Mouse (Mus musculus) G1E-ER4 (cell line): Measurements from ENCODE around the gene Zfp142. TPM values are rescaled to one million over a fixed set of nuclear protein-coding genes. Genes with fewer than 3 reads are reported as not detected.

Experiments used
- GATA1 ChIP-seq: IDR thresholded peaks from one replicate; pipeline ENCODE4 v1.8.0; 2012; ENCODE audit warnings: low read length, inconsistent platforms
- polyA plus RNA-seq: library from polyadenylated mRNA; stranded (reverse); fragments of >175 nt; gene quantifications from 2 replicates; pipeline ENCODE4 v1.2.3, GENCODE M21; 2012

Zfp142 gene
- polyA plus RNA-seq, 1 experiment, result 10.5 TPM

- TF ChIP-seq GATA1, result no peak
These were observed 43.9 kb downstream of the Zfp142 start, which contains the start of gene Usp37 for GRCm38 (mm10) chr1:74544184-74544583. Gene Usp37, minus strand, starts transcription at chr1:74544284.

DNA sequence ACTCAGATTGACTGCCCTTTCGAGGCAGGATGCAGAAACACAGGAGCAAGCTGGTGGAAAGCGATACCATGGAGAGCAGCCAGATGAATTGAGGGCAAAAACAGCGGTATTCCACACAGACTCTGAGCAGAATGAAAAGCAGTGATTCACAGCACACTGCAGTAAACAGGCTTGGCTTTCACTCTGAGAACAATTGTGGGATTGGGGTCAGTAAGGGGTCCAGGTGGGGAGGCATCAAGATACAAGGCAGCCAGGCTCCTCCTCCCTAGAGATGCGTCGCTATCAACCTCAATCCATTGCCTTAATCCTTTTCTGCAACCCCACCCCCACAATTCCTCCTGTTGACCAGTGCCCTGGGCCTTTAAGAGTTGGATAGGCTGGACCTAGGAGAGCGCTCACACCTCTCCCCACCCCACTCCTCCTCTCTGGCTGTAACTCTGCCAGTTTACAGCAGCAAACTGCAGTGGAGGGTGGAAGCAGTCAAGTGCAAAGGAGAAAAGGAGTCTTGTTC lies 45.5 kb downstream of the Zfp142 start, which contains the start of gene Plcd4:
Gene Plcd4, plus strand, starts transcription at position 438 of the 511 bp plus-strand sequence.
- TF ChIP-seq GATA1, result no peak

DNA sequence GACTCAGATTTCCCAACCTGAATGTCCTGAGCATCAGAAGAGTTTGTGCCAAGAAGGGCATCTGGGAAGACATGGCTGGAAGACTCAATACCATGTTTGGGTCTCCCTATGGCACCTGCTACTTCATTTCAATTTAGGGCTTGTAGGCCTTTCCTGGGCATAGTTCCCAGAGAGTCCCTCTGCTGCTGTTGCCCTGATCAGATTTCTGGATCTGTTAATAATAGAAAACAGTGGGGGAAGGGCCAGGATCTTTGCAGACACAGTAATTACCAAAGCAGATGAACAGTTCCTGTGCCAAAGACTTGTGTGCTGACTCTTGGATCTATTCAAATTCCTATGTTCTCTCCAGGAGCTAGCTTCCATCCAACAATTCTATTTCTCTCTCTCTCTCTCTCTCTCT lies 49.4 kb downstream of the Zfp142 start:
- no peak for TF ChIP-seq GATA1

GRCm38 (mm10) chr1:74528589-74528988 lies 59.5 kb downstream of the Zfp142 start:
- TF ChIP-seq GATA1, result no peak

- no peak for TF ChIP-seq GATA1
These were observed 63.3 kb downstream of the Zfp142 start for GRCm38 (mm10) chr1:74524746-74525145.

GRCm38 (mm10) chr1:74519875-74520274 lies 68.2 kb downstream of the Zfp142 start:
- TF ChIP-seq GATA1, result no peak

Other genes with a start within 250 kb of the Zfp142 start
- not detected in 2 replicates for gene Catip, start 226.1 kb downstream of the Zfp142 start, polyA plus RNA-seq
- not detected in 2 replicates for gene Slc11a1, start 213.1 kb downstream of the Zfp142 start, polyA plus RNA-seq
- 342 and 395 TPM in 2 replicates for gene Ctdsp1, start 196.7 kb downstream of the Zfp142 start, polyA plus RNA-seq
- gene Vil1, start 178.9 kb downstream of the Zfp142 start, polyA plus RNA-seq, result 0.11 and 0.22 TPM in 2 replicates
- 34.8 and 35.0 TPM in 2 replicates for gene Cnot9, start 82.2 kb downstream of the Zfp142 start, polyA plus RNA-seq
- gene Plcd4, start 45.4 kb downstream of the Zfp142 start, polyA plus RNA-seq, result not detected in 2 replicates
- 3.4 and 8.5 TPM in 2 replicates for gene Usp37, start 44.0 kb downstream of the Zfp142 start, polyA plus RNA-seq
- gene Bcs1l, start within 50 bp of the Zfp142 start, polyA plus RNA-seq, result 4.5 and 7.3 TPM in 2 replicates
- gene Rnf25, start 13.2 kb upstream of the Zfp142 start, polyA plus RNA-seq, result 24.2 and 27.0 TPM in 2 replicates
- 0.05 and 0.21 TPM in 2 replicates for gene Stk36, start 13.2 kb upstream of the Zfp142 start, polyA plus RNA-seq
- 21.4 and 35.0 TPM in 2 replicates for gene Ttll4, start 73.5 kb upstream of the Zfp142 start, polyA plus RNA-seq
- not detected in 2 replicates for gene Cyp27a1, start 125.3 kb upstream of the Zfp142 start, polyA plus RNA-seq
- gene Prkag3, start 161.0 kb upstream of the Zfp142 start, polyA plus RNA-seq, result not detected in 2 replicates
- gene Wnt6, start 183.6 kb upstream of the Zfp142 start, polyA plus RNA-seq, result not detected in 2 replicates
- gene Wnt10a, start 203.3 kb upstream of the Zfp142 start, polyA plus RNA-seq, result not detected in 2 replicates